ENCODE assay signal across 16 mouse cellular contexts in genomic region chr7:118056300-118056699, GRCm38 (mm10). TPM values are rescaled to one million over a fixed set of nuclear protein-coding genes. Genes with fewer than 3 reads are reported as not detected.
DNase-seq lines count a peak whose midpoint lies in the region; ATAC-seq and TF ChIP-seq lines count a peak whose summit lies in the region.
"Had no signal": no experiment of that assay in that cellular context is flagged by ENCODE, and none has a peak within 500 bp of the region (broad histone marks: within the 10 kb centered on the region; RNA-seq: fewer than 3 reads in every experiment).

No protein-coding gene starts in this region.

- no peak overlapping the region for H3K27ac ChIP-seq in kidney, adult 2 months (ENCODE audit: insufficient read depth, low read depth, low read length)
- H3K27ac ChIP-seq in kidney, embryonic 15.5 days, result no peak overlapping the region
- no peak overlapping the region for H3K27ac ChIP-seq in midbrain, postnatal 0 days (ENCODE audit: low read depth, low read length)
- no peak overlapping the region for H3K27ac ChIP-seq in midbrain, embryonic 10.5 days (replicated peaks)
- no peak overlapping the region for H3K27ac ChIP-seq in stomach, postnatal 0 days (replicated peaks)
- no peak overlapping the region for H3K27ac ChIP-seq in cerebellum, adult 2 months (ENCODE audit: insufficient read depth, low read length)
- H3K27ac ChIP-seq: hindbrain, embryonic 14.5 days; lung, embryonic 15.5 days had no signal

- H3K4me3 ChIP-seq in kidney, adult 2 months (ENCODE audit: insufficient read depth, low read depth, low read length), result no peak overlapping the region
- no peak overlapping the region for H3K4me3 ChIP-seq in kidney, embryonic 15.5 days (replicated peaks)
- no peak overlapping the region for H3K4me3 ChIP-seq in midbrain, postnatal 0 days (ENCODE audit: low read depth, low read length)
- no peak overlapping the region for H3K4me3 ChIP-seq in midbrain, embryonic 10.5 days
- H3K4me3 ChIP-seq in stomach, postnatal 0 days (ENCODE audit: low read depth, low read length), result no peak overlapping the region
- H3K4me3 ChIP-seq in cerebellum, adult 2 months (replicated peaks; ENCODE audit: insufficient read depth, low read depth, low read length), result no peak overlapping the region
- H3K4me3 ChIP-seq: lung, embryonic 15.5 days; myocyte had no signal

- no peak for TF ChIP-seq POLR2A in kidney, adult 2 months (IDR thresholded peaks at IDR 0.05; ENCODE audit: low read depth, low read length)
- no peak for TF ChIP-seq POLR2A in cerebellum, adult 2 months (IDR thresholded peaks at IDR 0.05; ENCODE audit: borderline replicate concordance, insufficient read depth, low read length)

- TF ChIP-seq CTCF in kidney, adult 2 months (conservative IDR thresholded peaks at IDR 0.05; ENCODE audit: insufficient read depth, insufficient read length, low read depth, low read length), result 0 out of 2 replicates have a peak, but pooled peaks have one; percentile 4
- TF ChIP-seq CTCF in midbrain, postnatal 0 days (IDR thresholded peaks at IDR 0.05), result peak; percentile 57
- TF ChIP-seq CTCF in stomach, postnatal 0 days (IDR thresholded peaks at IDR 0.05; ENCODE audit: low read depth), result peak; percentile 47
- TF ChIP-seq CTCF in cerebellum, adult 2 months (IDR thresholded peaks at IDR 0.05; ENCODE audit: borderline replicate concordance, insufficient read depth, low read depth, low read length), result no peak

- no peak for DNase-seq in kidney, adult 2 months
- no peak for DNase-seq in midbrain, postnatal 0 days (ENCODE audit: low spot score)
- no peak for DNase-seq in midbrain, embryonic 10.5 days (ENCODE audit: low spot score)
- DNase-seq in NIH3T3 (ENCODE audit: low read depth), result peak; percentile 5
- no peak for DNase-seq in stomach, postnatal 0 days (ENCODE audit: low spot score)
- no peak for DNase-seq in cerebellum, adult 2 months
- DNase-seq in adrenal gland, postnatal 36 days, result no peak
- DNase-seq: cerebellum, postnatal 25 days; heart, adult 18-20 months; kidney, postnatal 10 days; left cerebral cortex, postnatal 4 days; right cerebral cortex, postnatal 25 days had no signal

- no peak overlapping the region for H3K4me2 ChIP-seq in kidney, embryonic 15.5 days
- no peak overlapping the region for H3K4me2 ChIP-seq in midbrain, postnatal 0 days (ENCODE audit: low read depth, low read length, poor library complexity, severe bottlenecking)
- H3K4me2 ChIP-seq in stomach, postnatal 0 days (replicated peaks; ENCODE audit: low read depth), result no peak overlapping the region
- H3K4me2 ChIP-seq: hindbrain, embryonic 14.5 days; lung, embryonic 15.5 days had no signal

- ATAC-seq in kidney, embryonic 15.5 days (replicated peaks; ENCODE audit: low FRiP score), result no peak
- ATAC-seq in midbrain, postnatal 0 days (ENCODE audit: low FRiP score), result no peak
- no peak for ATAC-seq in stomach, postnatal 0 days (ENCODE audit: low FRiP score, low TSS enrichment)

- no peaks in the 10 kb centered on the region for H3K4me1 ChIP-seq in kidney, adult 2 months (ENCODE audit: control insufficient read depth, insufficient read depth, low read length)
- no peaks in the 10 kb centered on the region for H3K4me1 ChIP-seq in kidney, embryonic 15.5 days
- no peaks in the 10 kb centered on the region for H3K4me1 ChIP-seq in midbrain, postnatal 0 days (ENCODE audit: insufficient read depth, low read length)
- no peaks in the 10 kb centered on the region for H3K4me1 ChIP-seq in midbrain, embryonic 10.5 days
- no peaks in the 10 kb centered on the region for H3K4me1 ChIP-seq in stomach, postnatal 0 days (replicated peaks; ENCODE audit: control insufficient read depth, insufficient read depth)
- no peaks in the 10 kb centered on the region for H3K4me1 ChIP-seq in cerebellum, adult 2 months (ENCODE audit: control insufficient read depth, insufficient read depth, low read length)
- H3K4me1 ChIP-seq: lung, embryonic 15.5 days had no signal

- H3K27me3 ChIP-seq in kidney, adult 2 months (replicated peaks; ENCODE audit: control insufficient read depth, insufficient read depth, low read length), result no peaks in the 10 kb centered on the region
- no peaks in the 10 kb centered on the region for H3K27me3 ChIP-seq in kidney, embryonic 15.5 days
- H3K27me3 ChIP-seq in midbrain, postnatal 0 days (ENCODE audit: insufficient read depth, low read length), result no peaks in the 10 kb centered on the region
- H3K27me3 ChIP-seq in midbrain, embryonic 10.5 days (ENCODE audit: low read depth, poor library complexity, severe bottlenecking), result no peaks in the 10 kb centered on the region
- H3K27me3 ChIP-seq in stomach, postnatal 0 days (ENCODE audit: control insufficient read depth, insufficient read depth, low read length), result no peaks in the 10 kb centered on the region
- no peaks in the 10 kb centered on the region for H3K27me3 ChIP-seq in cerebellum, adult 2 months (ENCODE audit: control insufficient read depth, insufficient read depth, low read length)
- H3K27me3 ChIP-seq: lung, embryonic 15.5 days had no signal

- no peak for TF ChIP-seq EP300 in stomach, postnatal 0 days (optimal IDR thresholded peaks at IDR 0.05)

- no peak overlapping the region for H3K9ac ChIP-seq in kidney, embryonic 15.5 days
- H3K9ac ChIP-seq in midbrain, postnatal 0 days (replicated peaks; ENCODE audit: low read length, poor library complexity, severe bottlenecking), result no peak overlapping the region
- no peak overlapping the region for H3K9ac ChIP-seq in stomach, postnatal 0 days (ENCODE audit: low read length)
- H3K9ac ChIP-seq: hindbrain, embryonic 14.5 days; lung, embryonic 15.5 days had no signal

- no peaks in the 10 kb centered on the region for H3K36me3 ChIP-seq in kidney, adult 2 months (ENCODE audit: control insufficient read depth, insufficient read depth, low read length)
- no peaks in the 10 kb centered on the region for H3K36me3 ChIP-seq in kidney, embryonic 15.5 days
- H3K36me3 ChIP-seq in midbrain, postnatal 0 days (ENCODE audit: insufficient read depth, low read length), result no peaks in the 10 kb centered on the region
- H3K36me3 ChIP-seq in midbrain, embryonic 10.5 days, result no peaks in the 10 kb centered on the region
- H3K36me3 ChIP-seq in stomach, postnatal 0 days (ENCODE audit: control insufficient read depth, insufficient read depth, low read length), result no peaks in the 10 kb centered on the region
- H3K36me3 ChIP-seq: lung, embryonic 15.5 days had no signal

- WGBS in kidney, adult 2 months, result 82% methylated on average over 6 of the region's 6 CpGs
- 81% methylated on average over 6 of the region's 6 CpGs for WGBS in kidney, embryonic 15.5 days
- WGBS in midbrain, postnatal 0 days, result 81% methylated on average over 6 of the region's 6 CpGs
- WGBS in midbrain, embryonic 10.5 days, result 77% methylated on average over 6 of the region's 6 CpGs
- 75% methylated on average over 6 of the region's 6 CpGs for WGBS in stomach, postnatal 0 days
- 87% methylated on average over 6 of the region's 6 CpGs for WGBS in cerebellum, adult 2 months

- peaks cover 7% of the 10 kb centered on the region; the same call in 1 of the 2 replicates for H3K9me3 ChIP-seq in kidney, embryonic 15.5 days (replicated peaks)
- no peaks in the 10 kb centered on the region for H3K9me3 ChIP-seq in midbrain, postnatal 0 days (ENCODE audit: low read length)
- peaks cover 10% of the 10 kb centered on the region for H3K9me3 ChIP-seq in midbrain, embryonic 10.5 days (replicated peaks)
- H3K9me3 ChIP-seq in stomach, postnatal 0 days (ENCODE audit: control insufficient read depth, low read length), result no peaks in the 10 kb centered on the region
- H3K9me3 ChIP-seq: lung, embryonic 15.5 days had no signal

RNA-seq across cellular contexts. Expression of gene Rps15a, which starts 59.7 kb away (rescaled TPM):
- 1,038 and 1,225 TPM in 2 replicates for polyA plus RNA-seq in kidney, adult 2 months (2012; rRNA removed)
- 803 and 853 TPM in 2 replicates for polyA plus RNA-seq in kidney, embryonic 15.5 days (2015; fragmentation: Nextera tagmentation; extraction: Ambion mirVana)
- 196 and 242 TPM in 2 replicates for total RNA-seq in midbrain, postnatal 0 days (2014; rRNA removed)
- 322 and 337 TPM in 2 replicates for polyA plus RNA-seq in midbrain, postnatal 0 days (2015; fragmentation: Nextera tagmentation; extraction: Ambion mirVana)
- 564 and 647 TPM in 2 replicates for polyA plus RNA-seq in midbrain, embryonic 10.5 days (2016; fragmentation: Nextera tagmentation; extraction: Ambion mirVana)
- polyA plus RNA-seq in stomach, postnatal 0 days (2015; fragmentation: Nextera tagmentation; extraction: Ambion mirVana), result 610 and 623 TPM in 2 replicates
- polyA plus RNA-seq in cerebellum, adult 2 months (2012; rRNA removed), result 1,088 and 1,186 TPM in 2 replicates
- total RNA-seq in adrenal gland, postnatal 36 days (2021), result 100 to 1,000 TPM; 826 to 831 TPM
